In genomic region chr10:120417116-120417487, GRCm38 (mm10) we compare ENCODE assay signal across 10 mouse cellular contexts. TPM values are rescaled to one million over a fixed set of nuclear protein-coding genes. Genes with fewer than 3 reads are reported as not detected.
DNase-seq lines count a peak whose midpoint lies in the region; ATAC-seq and TF ChIP-seq lines count a peak whose summit lies in the region.
"Had no signal": no experiment of that assay in that cellular context is flagged by ENCODE, and none has a peak within 500 bp of the region (broad histone marks: within the 10 kb centered on the region; RNA-seq: fewer than 3 reads in every experiment).

No protein-coding gene starts in this region.

- 47% methylated on average over 5 of the region's 5 CpGs for WGBS in heart, embryonic 10.5 days
- WGBS in stomach, embryonic 14.5 days = 35% methylated on average over 5 of the region's 5 CpGs
- 56% methylated on average over 5 of the region's 5 CpGs for WGBS in stomach, postnatal 0 days
- WGBS in liver, embryonic 13.5 days (ENCODE audit: insufficient replicate concordance) = 72% methylated on average over 5 of the region's 5 CpGs

- peak overlapping the region; percentile 22; the same call in 1 of the 2 replicates for H3K4me3 ChIP-seq in heart, embryonic 10.5 days
- no peak overlapping the region for H3K4me3 ChIP-seq in stomach, embryonic 14.5 days (ENCODE audit: low read depth, low read length)
- no peak overlapping the region for H3K4me3 ChIP-seq in stomach, postnatal 0 days (ENCODE audit: low read depth, low read length)
- H3K4me3 ChIP-seq in liver, embryonic 13.5 days (replicated peaks) = no peak overlapping the region
- H3K4me3 ChIP-seq: gastrocnemius, adult 2 months had no signal

- H3K4me2 ChIP-seq in stomach, embryonic 14.5 days (replicated peaks; ENCODE audit: low read depth, low read length) = no peak overlapping the region; the same call in 1 of the 2 replicates
- no peak overlapping the region for H3K4me2 ChIP-seq in stomach, postnatal 0 days (replicated peaks; ENCODE audit: low read depth)
- H3K4me2 ChIP-seq in liver, embryonic 13.5 days = no peak overlapping the region; the same call in 1 of the 2 replicates

- H3K36me3 ChIP-seq in heart, embryonic 10.5 days = peaks cover 33% of the 10 kb centered on the region
- H3K36me3 ChIP-seq in stomach, embryonic 14.5 days (ENCODE audit: control insufficient read depth, insufficient read depth, low read length) = peaks cover 11% of the 10 kb centered on the region; the same call in 1 of the 2 replicates
- H3K36me3 ChIP-seq in stomach, postnatal 0 days (ENCODE audit: control insufficient read depth, insufficient read depth, low read length) = no peaks in the 10 kb centered on the region
- H3K36me3 ChIP-seq in liver, embryonic 13.5 days = 0 out of 2 replicates have a peak, but pooled peaks cover 2% of the 10 kb centered on the region

- no peak for TF ChIP-seq CTCF in stomach, postnatal 0 days (IDR thresholded peaks at IDR 0.05; ENCODE audit: low read depth)

- peaks cover 56% of the 10 kb centered on the region for H3K4me1 ChIP-seq in heart, embryonic 10.5 days
- peaks cover 46% of the 10 kb centered on the region for H3K4me1 ChIP-seq in stomach, embryonic 14.5 days (ENCODE audit: control insufficient read depth, insufficient read depth, low read length)
- no peaks in the 10 kb centered on the region for H3K4me1 ChIP-seq in stomach, postnatal 0 days (replicated peaks; ENCODE audit: control insufficient read depth, insufficient read depth)
- H3K4me1 ChIP-seq in liver, embryonic 13.5 days (replicated peaks) = peaks cover 11% of the 10 kb centered on the region; the same call in 1 of the 2 replicates

- no peaks in the 10 kb centered on the region for H3K27me3 ChIP-seq in heart, embryonic 10.5 days (ENCODE audit: insufficient read depth, poor library complexity, severe bottlenecking)
- no peaks in the 10 kb centered on the region for H3K27me3 ChIP-seq in stomach, embryonic 14.5 days (ENCODE audit: control insufficient read depth, insufficient read depth, low read length)
- H3K27me3 ChIP-seq in stomach, postnatal 0 days (ENCODE audit: control insufficient read depth, insufficient read depth, low read length) = no peaks in the 10 kb centered on the region
- H3K27me3 ChIP-seq in liver, embryonic 13.5 days = no peaks in the 10 kb centered on the region

- H3K27ac ChIP-seq in heart, embryonic 10.5 days = peak overlapping the region; percentile 87
- peak overlapping the region; percentile 87 for H3K27ac ChIP-seq in stomach, embryonic 14.5 days (ENCODE audit: low read length)
- no peak overlapping the region for H3K27ac ChIP-seq in stomach, postnatal 0 days (replicated peaks)
- peak overlapping the region; percentile 71 for H3K27ac ChIP-seq in liver, embryonic 13.5 days
- H3K27ac ChIP-seq: gastrocnemius, adult 2 months; macrophage had no signal

- TF ChIP-seq EP300 in stomach, postnatal 0 days (optimal IDR thresholded peaks at IDR 0.05) = no peak

- ATAC-seq in stomach, embryonic 14.5 days (ENCODE audit: insufficient number of reproducible peaks, insufficient read depth, low FRiP score, low read depth) = peak; percentile 26
- ATAC-seq in stomach, postnatal 0 days (ENCODE audit: low FRiP score, low TSS enrichment) = no peak
- no peak for ATAC-seq in liver, embryonic 13.5 days (ENCODE audit: low read depth)

- no peaks in the 10 kb centered on the region for H3K9me3 ChIP-seq in heart, embryonic 10.5 days
- H3K9me3 ChIP-seq in stomach, embryonic 14.5 days (ENCODE audit: control insufficient read depth, low read depth, low read length) = no peaks in the 10 kb centered on the region
- no peaks in the 10 kb centered on the region for H3K9me3 ChIP-seq in stomach, postnatal 0 days (ENCODE audit: control insufficient read depth, low read length)
- no peaks in the 10 kb centered on the region for H3K9me3 ChIP-seq in liver, embryonic 13.5 days (replicated peaks)

- no peak overlapping the region for H3K9ac ChIP-seq in stomach, embryonic 14.5 days (replicated peaks; ENCODE audit: low read depth, low read length)
- no peak overlapping the region for H3K9ac ChIP-seq in stomach, postnatal 0 days (ENCODE audit: low read length)
- H3K9ac ChIP-seq in liver, embryonic 13.5 days = no peak overlapping the region

- no peak for DNase-seq in heart, embryonic 10.5 days (ENCODE audit: low spot score)
- DNase-seq in heart, adult 8-10 months (ENCODE audit: low spot score) = no peak
- no peak for DNase-seq in stomach, postnatal 0 days (ENCODE audit: low spot score)
- no peak for DNase-seq in liver, embryonic 13.5 days
- DNase-seq in gastrocnemius, postnatal 10 days = no peak
- DNase-seq in urinary bladder, postnatal 4 days (ENCODE audit: low spot score in 2 of 2) = no peak
- DNase-seq in urinary bladder, adult 2 months (ENCODE audit: low spot score) = no peak
- DNase-seq: gastrocnemius, adult 2 months had no signal

RNA-seq across cellular contexts. Expression of gene Hmga2, which starts 59.2 kb away (rescaled TPM):
- 33.2 and 82.1 TPM in 2 replicates for polyA plus RNA-seq in heart, embryonic 10.5 days (2016; fragmentation: Nextera tagmentation; extraction: Ambion mirVana)
- not detected for total RNA-seq in heart, adult 8-10 months (2022)
- polyA plus RNA-seq in stomach, embryonic 14.5 days (2014; fragmentation: Nextera tagmentation; extraction: Ambion mirVana) = 54.3 and 57.8 TPM in 2 replicates
- polyA plus RNA-seq in stomach, postnatal 0 days (2015; fragmentation: Nextera tagmentation; extraction: Ambion mirVana) = 3.1 and 3.6 TPM in 2 replicates
- 7.5 and 7.6 TPM in 2 replicates for polyA plus RNA-seq in liver, embryonic 13.5 days (2015; fragmentation: Nextera tagmentation; extraction: Ambion mirVana)
- total RNA-seq in gastrocnemius, postnatal 10 days (2021) = under 1 TPM; 0.21 to 0.23 TPM
- polyA plus RNA-seq in urinary bladder, adult 2 months (2012; rRNA removed) = not detected in 2 replicates
